In genomic region chr12:77045956-77046355, GRCm38 (mm10) we compare ENCODE assay signal across 11 mouse cellular contexts.
DNase-seq lines count a peak whose midpoint lies in the region; ATAC-seq and TF ChIP-seq lines count a peak whose summit lies in the region.
"Had no signal": no experiment of that assay in that cellular context is flagged by ENCODE, and none has a peak within 500 bp of the region (broad histone marks: within the 10 kb centered on the region; RNA-seq: fewer than 3 reads in every experiment).

No protein-coding gene starts in this region.

- WGBS in heart, postnatal 0 days = 17% methylated on average over 2 of the region's 2 CpGs
- WGBS in stomach, postnatal 0 days = 46% methylated on average over 2 of the region's 2 CpGs

- no peak overlapping the region for H3K4me3 ChIP-seq in heart, postnatal 0 days (ENCODE audit: low read depth, low read length)
- H3K4me3 ChIP-seq in stomach, postnatal 0 days (ENCODE audit: low read depth, low read length) = no peak overlapping the region
- H3K4me3 ChIP-seq: embryonic facial prominence, embryonic 15.5 days; hindbrain, embryonic 10.5 days; midbrain, embryonic 15.5 days had no signal

- no peak overlapping the region for H3K27ac ChIP-seq in heart, postnatal 0 days (ENCODE audit: low read depth)
- H3K27ac ChIP-seq in stomach, postnatal 0 days (replicated peaks) = no peak overlapping the region
- H3K27ac ChIP-seq: embryonic facial prominence, embryonic 15.5 days; hindbrain, embryonic 10.5 days; midbrain, embryonic 15.5 days had no signal

- H3K4me1 ChIP-seq in heart, postnatal 0 days (ENCODE audit: control insufficient read depth, insufficient read depth) = no peaks in the 10 kb centered on the region
- no peaks in the 10 kb centered on the region for H3K4me1 ChIP-seq in stomach, postnatal 0 days (replicated peaks; ENCODE audit: control insufficient read depth, insufficient read depth)
- H3K4me1 ChIP-seq: embryonic facial prominence, embryonic 15.5 days; midbrain, embryonic 15.5 days had no signal

- DNase-seq in heart, adult 18-20 months = peak; percentile 42 to 43
- no peak for DNase-seq in heart, adult 9 months (ENCODE audit: low spot score in 2 of 2)
- peak; percentile 54 for DNase-seq in ovary, postnatal 36 days (ENCODE audit: low spot score)
- DNase-seq in ovary, postnatal 10 days (ENCODE audit: low spot score) = no peak
- peak; percentile 45 for DNase-seq in heart, postnatal 0 days (ENCODE audit: low spot score)
- DNase-seq in stomach, postnatal 0 days (ENCODE audit: low spot score) = peak; percentile 70
- DNase-seq in frontal cortex, adult 2 months (ENCODE audit: extremely low spot score in 1 of 2, low spot score in 1 of 2) = no peak

- no peaks in the 10 kb centered on the region for H3K36me3 ChIP-seq in heart, postnatal 0 days (replicated peaks; ENCODE audit: control insufficient read depth, insufficient read depth, low read length)
- no peaks in the 10 kb centered on the region for H3K36me3 ChIP-seq in stomach, postnatal 0 days (ENCODE audit: control insufficient read depth, insufficient read depth, low read length)
- H3K36me3 ChIP-seq: embryonic facial prominence, embryonic 15.5 days; hindbrain, embryonic 10.5 days; midbrain, embryonic 15.5 days had no signal

- TF ChIP-seq CTCF in heart, postnatal 0 days (IDR thresholded peaks at IDR 0.05; ENCODE audit: low read depth) = no peak
- no peak for TF ChIP-seq CTCF in stomach, postnatal 0 days (IDR thresholded peaks at IDR 0.05; ENCODE audit: low read depth)

- TF ChIP-seq EP300 in heart, postnatal 0 days (IDR thresholded peaks at IDR 0.05; ENCODE audit: low read depth) = no peak
- TF ChIP-seq EP300 in stomach, postnatal 0 days (optimal IDR thresholded peaks at IDR 0.05) = no peak

- H3K9ac ChIP-seq in heart, postnatal 0 days (replicated peaks; ENCODE audit: low read depth, low read length) = no peak overlapping the region
- H3K9ac ChIP-seq in stomach, postnatal 0 days (ENCODE audit: low read length) = no peak overlapping the region
- H3K9ac ChIP-seq: embryonic facial prominence, embryonic 15.5 days; midbrain, embryonic 15.5 days had no signal

- ATAC-seq in heart, postnatal 0 days (ENCODE audit: insufficient read depth, low read depth) = peak; percentile 60
- peak; percentile 38; the same call in 1 of the 2 replicates for ATAC-seq in stomach, postnatal 0 days (ENCODE audit: low FRiP score, low TSS enrichment)
- no peak for ATAC-seq in inflammation-experienced regulatory T-cells, adult 6 months
- ATAC-seq: midbrain, embryonic 15.5 days had no signal

- no peak overlapping the region for H3K4me2 ChIP-seq in heart, postnatal 0 days (ENCODE audit: low read depth, low read length)
- no peak overlapping the region for H3K4me2 ChIP-seq in stomach, postnatal 0 days (replicated peaks; ENCODE audit: low read depth)
- H3K4me2 ChIP-seq: embryonic facial prominence, embryonic 15.5 days; midbrain, embryonic 15.5 days had no signal

- H3K27me3 ChIP-seq in heart, postnatal 0 days (ENCODE audit: control insufficient read depth, insufficient read depth, low read length) = no peaks in the 10 kb centered on the region
- H3K27me3 ChIP-seq in stomach, postnatal 0 days (ENCODE audit: control insufficient read depth, insufficient read depth, low read length) = no peaks in the 10 kb centered on the region
- H3K27me3 ChIP-seq: midbrain, embryonic 15.5 days had no signal

- 0 out of 2 replicates have a peak, but pooled peaks cover 5% of the 10 kb centered on the region for H3K9me3 ChIP-seq in heart, postnatal 0 days (replicated peaks; ENCODE audit: control insufficient read depth, low read length)
- H3K9me3 ChIP-seq in stomach, postnatal 0 days (ENCODE audit: control insufficient read depth, low read length) = no peaks in the 10 kb centered on the region
- H3K9me3 ChIP-seq: embryonic facial prominence, embryonic 15.5 days; hindbrain, embryonic 10.5 days; midbrain, embryonic 15.5 days had no signal

Comparison
In these comparisons a context has a peak if more than half of its experiments do, and no peak if none do; other contexts are left out.
1. DNase-seq: peak in heart, adult 18-20 months (2 of 2), ovary, postnatal 36 days (single experiment), heart, postnatal 0 days (single experiment) and stomach, postnatal 0 days (single experiment); none in heart, adult 9 months (0 of 2), ovary, postnatal 10 days (single experiment) and frontal cortex, adult 2 months (0 of 2).